Mouse (Mus musculus) heart, embryonic 14.5 days (tissue): ENCODE measurements at regions not wholly inside any gene's neighbourhood (a gene's known extent, or its start where the extent isn't known, plus 50 kb on each side); places are given as distances from the start of the nearest gene placed in this dataset.

Experiments
- ATAC-seq: fragments of 200-750 bp; cut with Nextera tagmentation; 2 replicates; pipeline ENCODE4 v1.8.0; 2017; ENCODE audit warnings: low read depth, moderate TSS enrichment; ENCODE audit not compliant: insufficient number of reproducible peaks, insufficient read depth, low FRiP score
- H3K27ac ChIP-seq, 2 experiments: fragments of 200-500 bp in 1 of 2; fragments of 300-500 bp in 1 of 2; sonication (generic) in 1 of 2; replicated peaks in 1 of 2; 2 replicates each; pipeline ENCODE4 v1.5.1; 2012 to 2014; ENCODE audit warnings: low read depth in 2 of 2, low read length in 2 of 2, control low read depth in 1 of 2, mild to moderate bottlenecking in 1 of 2, mixed read lengths in 1 of 2; ENCODE audit not compliant: control insufficient read depth in 1 of 2, insufficient read depth in 1 of 2
- H3K27me3 ChIP-seq: fragments of 300-500 bp; sonication (generic); 2 replicates; pipeline ENCODE4 v1.6.1; 2014; ENCODE audit warnings: mild to moderate bottlenecking, low read length, control low read depth; ENCODE audit not compliant: control insufficient read depth, insufficient read depth
- H3K36me3 ChIP-seq: fragments of 300-500 bp; sonication (generic); 2 replicates; pipeline ENCODE4 v1.6.1; 2014; ENCODE audit warnings: mild to moderate bottlenecking, control low read depth, low read length, mixed read lengths; ENCODE audit not compliant: control insufficient read depth, insufficient read depth
- H3K4me1 ChIP-seq, 2 experiments: fragments of 200-500 bp in 1 of 2; fragments of 300-500 bp in 1 of 2; sonication (generic) in 1 of 2; 2 replicates each; pipeline ENCODE4 v1.6.1; 2012 to 2014; ENCODE audit warnings: low read length in 2 of 2, control low read depth in 1 of 2, mixed read lengths in 1 of 2; ENCODE audit not compliant: control insufficient read depth in 2 of 2, insufficient read depth in 2 of 2
- H3K4me2 ChIP-seq: fragments of 300-500 bp; sonication (generic); 2 replicates; pipeline ENCODE4 v1.6.1; 2014; ENCODE audit warnings: mild to moderate bottlenecking, low read length
- H3K4me3 ChIP-seq, 2 experiments: fragments of 200-500 bp in 1 of 2; fragments of 300-500 bp in 1 of 2; sonication (generic) in 1 of 2; 2 replicates each; pipeline ENCODE4 v1.5.1; 2012 to 2014; ENCODE audit warnings: low read length in 2 of 2, mild to moderate bottlenecking in 2 of 2, control low read depth in 1 of 2, low read depth in 1 of 2, moderate library complexity in 1 of 2; ENCODE audit not compliant: control insufficient read depth in 1 of 2, insufficient read depth in 1 of 2
- H3K9ac ChIP-seq: fragments of 300-500 bp; sonication (generic); 2 replicates; pipeline ENCODE4 v1.6.1; 2014; ENCODE audit warnings: mild to moderate bottlenecking, low read length
- H3K9me3 ChIP-seq: fragments of 300-500 bp; sonication (generic); 2 replicates; pipeline ENCODE4 v1.6.1; 2016; ENCODE audit warnings: low read length, control low read depth; ENCODE audit not compliant: control insufficient read depth
- WGBS: fragments of 180-500 bp; shearing (Covaris S2); extraction: QIAGEN DNeasy Blood & Tissue Kit; methylation state at CpG from one replicate; pipeline ENCODE4 v1.1.7; 2014; 5-methylcytosine and 5-hydroxymethylcytosine counted together

- no peak overlapping the region for H3K4me3 ChIP-seq
- H3K9me3 ChIP-seq: no peaks in the 10 kb centered on the region
- no peaks in the 10 kb centered on the region for H3K36me3 ChIP-seq
- H3K9ac ChIP-seq: no peak overlapping the region
- no peak for ATAC-seq
- H3K4me1 ChIP-seq: 0 out of 4 replicates have a peak, but pooled peaks cover 0 to 2% of the 10 kb centered on the region in 2 experiments
- no peaks in the 10 kb centered on the region for H3K27me3 ChIP-seq
- H3K4me2 ChIP-seq: no peak overlapping the region
- no peak overlapping the region for H3K27ac ChIP-seq
- 86% methylated on average over 8 of the region's 8 CpGs for WGBS
Measured at GRCm38 (mm10) chr13:70156975-70157588, 354.9 kb downstream of the Med10 start.

DNA sequence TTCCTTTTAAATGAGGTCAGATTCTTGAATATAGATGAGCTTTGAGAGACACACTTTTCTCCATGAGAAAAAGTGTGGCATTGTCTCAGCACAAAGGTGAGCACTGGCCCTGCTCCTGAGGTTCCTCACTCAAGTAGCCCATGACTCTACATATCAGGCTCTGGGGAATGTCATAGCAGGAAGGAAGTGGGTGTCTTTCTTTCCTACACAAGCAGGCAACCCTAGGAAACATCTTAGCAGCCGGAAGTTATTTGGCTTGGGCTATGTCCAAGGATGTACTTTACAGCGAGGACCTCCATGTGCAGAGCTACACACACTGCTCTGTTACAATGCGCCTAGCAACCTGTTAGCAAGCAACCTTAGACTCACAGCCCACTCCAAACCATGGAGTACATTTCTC is 356.9 kb downstream of the Med10 start:
- Histone ChIP-seq H3K4me1 (0 out of 4 replicates have a peak, but pooled peaks cover 0 to 2% of the 10 kb centered on the region in 2 experiments), H3K27me3 (no peaks in the 10 kb centered on the region), H3K9me3 (no peaks in the 10 kb centered on the region), H3K27ac (no peak overlapping the region), H3K36me3 (no peaks in the 10 kb centered on the region), H3K9ac (no peak overlapping the region), H3K4me3 (no peak overlapping the region), H3K4me2 (no peak overlapping the region)
- ATAC-seq: peak; percentile 47; the same call in 1 of the 2 replicates
- 59% methylated on average over 3 of the region's 3 CpGs for WGBS

GRCm38 (mm10) chr13:70159604-70160003 is 357.4 kb downstream of the Med10 start:
- WGBS: 65% methylated on average over 6 of the region's 6 CpGs
- Histone ChIP-seq H3K9ac (no peak overlapping the region), H3K4me3 (no peak overlapping the region), H3K4me1 (0 out of 4 replicates have a peak, but pooled peaks cover 0 to 2% of the 10 kb centered on the region in 2 experiments), H3K27ac (no peak overlapping the region), H3K9me3 (no peaks in the 10 kb centered on the region), H3K4me2 (no peak overlapping the region), H3K36me3 (no peaks in the 10 kb centered on the region), H3K27me3 (no peaks in the 10 kb centered on the region)
- no peak for ATAC-seq

- WGBS: 91% methylated on average over 4 of the region's 4 CpGs
- Histone ChIP-seq H3K4me1 (0 out of 4 replicates have a peak, but pooled peaks cover 0 to 2% of the 10 kb centered on the region in 2 experiments), H3K27ac (no peak overlapping the region), H3K27me3 (no peaks in the 10 kb centered on the region), H3K9me3 (no peaks in the 10 kb centered on the region), H3K4me3 (no peak overlapping the region), H3K9ac (no peak overlapping the region), H3K36me3 (no peaks in the 10 kb centered on the region), H3K4me2 (no peak overlapping the region)
- no peak for ATAC-seq
Measured at GRCm38 (mm10) chr13:70162115-70162514, 359.9 kb downstream of the Med10 start.

DNA sequence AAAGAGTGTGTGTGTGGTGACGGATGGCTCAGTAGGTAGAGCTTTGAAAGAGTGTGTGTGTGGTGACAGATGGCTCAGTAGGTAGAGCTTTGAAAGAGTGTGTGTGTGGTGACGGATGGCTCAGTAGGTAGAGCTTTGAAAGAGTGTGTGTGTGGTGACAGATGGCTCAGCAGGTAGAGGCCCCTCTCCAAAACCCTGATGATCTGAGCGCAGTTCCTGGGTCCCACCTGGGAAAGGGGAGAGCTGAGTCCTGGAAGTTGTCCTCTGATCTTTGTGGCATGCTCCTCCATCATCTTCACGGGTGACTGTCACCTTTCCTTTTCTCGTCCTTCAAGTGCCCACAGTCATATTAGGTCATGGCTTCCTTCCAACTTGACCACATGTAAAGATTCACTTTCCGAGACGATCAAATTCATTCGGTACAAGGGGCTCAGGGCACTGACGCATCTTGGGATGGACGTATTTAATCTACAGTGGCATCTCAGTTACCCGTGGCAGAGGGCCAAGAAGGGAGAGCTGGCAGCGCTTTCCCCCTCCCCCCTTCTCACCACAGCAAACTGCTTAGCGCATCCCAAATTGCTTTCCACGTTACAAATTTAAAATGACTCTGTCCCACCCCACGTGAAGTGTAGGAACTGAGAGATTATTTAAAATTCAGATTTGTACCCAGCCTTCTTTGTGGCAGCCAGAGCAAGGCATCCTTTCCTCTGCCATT is 363.5 kb downstream of the Med10 start:
- Histone ChIP-seq H3K4me2 (no peak overlapping the region), H3K27me3 (no peaks in the 10 kb centered on the region), H3K36me3 (no peaks in the 10 kb centered on the region), H3K4me1 (no peaks in the 10 kb centered on the region), H3K9me3 (no peaks in the 10 kb centered on the region), H3K4me3 (no peak overlapping the region), H3K27ac (no peak overlapping the region), H3K9ac (no peak overlapping the region)
- no peak for ATAC-seq
- WGBS: 76% methylated on average over 15 of the region's 15 CpGs

GRCm38 (mm10) chr13:70167747-70168146 is 365.6 kb downstream of the Med10 start:
- Histone ChIP-seq H3K9ac (no peak overlapping the region), H3K4me1 (no peaks in the 10 kb centered on the region), H3K36me3 (no peaks in the 10 kb centered on the region), H3K27ac (no peak overlapping the region), H3K27me3 (no peaks in the 10 kb centered on the region), H3K9me3 (no peaks in the 10 kb centered on the region), H3K4me2 (no peak overlapping the region), H3K4me3 (no peak overlapping the region)
- ATAC-seq: no peak
- 59% methylated on average over 4 of the region's 4 CpGs for WGBS

GRCm38 (mm10) chr13:70168906-70169305 is 366.7 kb downstream of the Med10 start:
- H3K27ac ChIP-seq: no peak overlapping the region
- no peak overlapping the region for H3K4me3 ChIP-seq
- no peaks in the 10 kb centered on the region for H3K9me3 ChIP-seq
- H3K27me3 ChIP-seq: no peaks in the 10 kb centered on the region
- H3K4me2 ChIP-seq: no peak overlapping the region
- no peaks in the 10 kb centered on the region for H3K36me3 ChIP-seq
- WGBS: 81% methylated on average over 3 of the region's 3 CpGs
- no peaks in the 10 kb centered on the region for H3K4me1 ChIP-seq
- no peak for ATAC-seq
- no peak overlapping the region for H3K9ac ChIP-seq
